Mouse (Mus musculus): ENCODE measurements around the gene Fgfr2. TPM values are rescaled to one million over a fixed set of nuclear protein-coding genes. Genes with fewer than 3 reads are reported as not detected.
"Not testable (repeated sequence)": the region's sequence is repeated elsewhere in the genome, so short reads cannot be mapped to it uniquely, and the experiment has no call there.

The Fgfr2 gene
- total RNA-seq, 2 experiments from 2014 or later: 28.8 to 29.4 TPM

DNA sequence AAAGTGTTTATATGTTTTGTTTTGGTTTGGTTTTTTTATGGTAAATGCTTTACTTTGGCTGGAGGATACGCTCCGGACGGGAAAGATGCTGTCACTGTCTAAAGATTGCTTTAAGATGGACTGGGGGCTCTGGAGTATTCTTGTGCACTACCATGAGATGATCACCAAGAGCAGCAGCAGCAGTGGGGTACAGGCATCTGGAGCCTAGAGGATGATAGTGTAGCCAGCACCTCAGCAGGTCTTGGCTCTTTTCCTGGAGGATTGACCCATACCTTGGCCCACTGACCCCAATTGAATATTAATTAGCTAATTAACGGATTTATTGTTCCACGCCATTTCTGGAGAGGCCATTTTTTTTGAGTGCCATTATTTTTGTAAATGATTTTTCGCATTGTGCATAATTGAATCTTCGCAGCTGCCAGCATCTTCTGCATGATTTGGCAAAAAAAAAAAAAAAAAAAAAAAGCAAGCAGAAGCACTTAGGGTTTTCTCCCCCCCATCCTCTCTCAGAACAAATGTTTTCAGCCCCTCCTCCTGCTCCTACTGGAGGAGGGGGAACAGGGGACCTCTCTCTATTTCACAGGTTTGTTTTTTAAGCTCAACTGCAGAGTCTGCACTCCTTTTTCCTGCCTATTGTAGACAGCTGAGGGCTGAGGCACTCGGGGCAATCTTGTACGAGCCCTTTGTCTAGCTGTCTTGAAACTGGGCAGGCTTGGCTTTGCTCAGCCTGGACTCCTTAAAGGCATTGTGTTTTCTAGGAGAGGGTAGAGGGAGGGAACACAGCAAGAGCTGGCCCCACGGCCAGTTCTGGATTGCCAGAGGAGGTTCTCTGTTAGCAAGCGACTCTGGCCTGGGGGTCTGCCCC is 2529.5 kb downstream of the Fgfr2 start:
- DNase-seq (ENCODE audit: extremely low spot score in 1 of 2, low spot score in 2 of 2); intact Hi-C loops (cut with DNase I): not testable (repeated sequence)

DNA sequence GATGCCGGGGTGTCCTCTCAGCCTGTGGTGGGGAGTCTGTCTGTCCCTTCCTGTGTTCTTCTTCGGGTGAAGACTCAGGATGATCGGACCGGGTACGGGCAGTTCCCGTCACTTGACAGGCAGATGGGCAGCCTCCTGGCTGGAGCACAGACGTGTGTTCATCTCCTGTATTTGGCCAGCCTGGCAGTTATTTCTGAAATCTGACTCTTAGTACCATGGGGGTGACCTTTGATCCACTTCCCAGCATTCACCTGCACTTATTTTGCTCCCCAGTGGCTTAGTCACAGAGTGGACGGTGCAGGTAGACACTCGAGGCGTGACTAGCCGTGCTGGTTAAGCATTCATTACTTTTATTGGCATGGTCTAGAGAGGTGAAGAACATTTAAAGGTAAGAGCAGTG is 2530.2 kb downstream of the Fgfr2 start:
- DNase-seq (ENCODE audit: extremely low spot score in 1 of 2, low spot score in 2 of 2); intact Hi-C loops (cut with DNase I): not testable (repeated sequence)

DNA sequence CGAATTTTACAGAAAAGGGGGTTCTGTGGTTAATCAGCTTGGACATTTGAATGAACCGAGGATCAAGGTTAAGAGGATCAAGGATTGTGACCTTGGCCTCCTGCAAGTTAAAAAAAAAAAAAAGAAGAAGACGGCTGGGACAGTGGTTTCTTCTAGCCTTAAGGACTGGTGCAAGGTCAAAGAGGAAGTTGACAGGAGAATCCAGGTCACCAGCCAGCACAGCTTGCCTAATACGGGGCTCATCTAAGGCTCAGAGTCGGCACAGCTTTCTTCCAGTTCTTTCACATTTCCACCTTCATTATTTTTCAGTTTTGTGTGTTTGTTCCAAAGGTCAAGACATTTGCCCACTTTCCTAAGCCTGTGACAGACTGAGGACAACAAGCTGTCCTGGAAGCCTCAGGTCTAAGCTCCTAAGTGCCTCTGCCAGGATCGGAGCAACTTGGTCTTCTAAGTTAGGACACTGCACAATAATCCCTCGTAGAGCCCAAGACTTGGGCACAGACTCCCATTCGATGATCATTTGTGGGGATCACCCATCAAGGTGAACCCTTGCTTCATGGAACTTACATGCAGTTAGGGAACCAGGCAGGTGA is 2532.2 kb downstream of the Fgfr2 start:
- DNase-seq (ENCODE audit: extremely low spot score in 1 of 2, low spot score in 2 of 2): no peak

DNA sequence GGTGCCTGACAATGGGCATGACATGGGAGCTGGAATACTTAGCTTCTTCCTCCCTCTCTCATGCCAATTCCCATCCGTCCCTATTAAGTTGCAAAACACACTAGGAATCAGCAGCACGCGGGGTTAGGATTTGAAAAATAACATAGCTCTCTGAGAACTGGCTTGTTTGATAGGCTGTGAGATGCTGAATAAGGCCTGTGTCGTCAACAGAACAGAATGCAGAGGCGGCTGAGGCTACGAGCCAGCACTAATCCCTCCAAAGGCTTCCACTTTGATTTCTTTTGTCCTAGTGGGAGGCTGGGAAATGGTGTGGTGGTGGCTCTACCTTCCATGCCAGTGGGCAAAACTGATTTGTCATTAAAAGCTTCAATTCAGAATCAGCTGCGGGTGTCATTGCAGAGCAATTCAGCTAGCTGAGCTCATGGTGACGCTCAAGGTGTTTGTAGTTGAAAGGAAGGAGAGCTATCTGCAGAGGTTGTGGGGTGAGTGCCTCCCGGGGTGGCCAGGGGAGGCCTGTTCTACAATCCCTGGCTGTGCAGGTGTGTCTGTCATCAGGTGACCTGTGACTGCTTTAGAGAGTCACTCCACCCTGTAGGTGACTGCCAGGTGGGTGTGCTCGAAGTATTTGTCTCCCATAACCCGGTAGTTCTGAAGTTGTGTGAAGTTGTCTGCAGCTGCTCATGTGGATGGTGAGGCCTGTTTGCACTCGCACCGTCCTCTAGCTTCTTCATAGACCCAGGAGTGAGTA is 2532.9 kb downstream of the Fgfr2 start:
- no peak for DNase-seq (ENCODE audit: extremely low spot score in 1 of 2, low spot score in 2 of 2)
- intact Hi-C loops (cut with DNase I): no loop called here

More for the DNA sequence above, 2532.2 kb downstream of the Fgfr2 start:
- intact Hi-C loops (cut with DNase I): no loop called here

DNA sequence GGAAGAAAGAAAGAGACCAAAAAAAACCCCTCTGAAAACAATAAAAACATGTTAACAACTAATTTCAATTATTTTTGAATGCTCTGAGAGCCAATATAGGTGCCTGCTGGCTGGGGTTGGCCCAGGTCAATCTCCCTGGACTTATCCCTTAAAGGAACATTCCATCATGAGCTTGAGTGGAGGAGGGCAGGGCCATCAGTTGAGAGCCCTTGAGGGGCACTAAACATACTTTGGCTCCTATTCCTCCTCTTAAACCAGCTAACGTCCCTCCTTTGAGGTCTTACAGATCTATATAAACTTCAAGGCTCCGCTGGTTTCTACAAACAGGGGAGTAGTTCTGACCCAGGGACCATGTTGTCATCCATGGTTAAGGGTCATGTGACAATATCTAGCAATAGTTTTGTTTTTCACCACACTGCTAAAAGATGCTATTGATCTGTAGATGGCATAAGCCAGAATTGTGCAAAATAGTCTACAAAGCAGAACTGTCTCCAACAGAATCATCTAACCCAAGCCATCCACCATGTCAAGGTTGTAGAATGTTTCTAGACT is 2536.6 kb downstream of the Fgfr2 start:
- intact Hi-C loops (cut with DNase I): no loop called here
- no peak for DNase-seq (ENCODE audit: extremely low spot score in 1 of 2, low spot score in 2 of 2)

DNA sequence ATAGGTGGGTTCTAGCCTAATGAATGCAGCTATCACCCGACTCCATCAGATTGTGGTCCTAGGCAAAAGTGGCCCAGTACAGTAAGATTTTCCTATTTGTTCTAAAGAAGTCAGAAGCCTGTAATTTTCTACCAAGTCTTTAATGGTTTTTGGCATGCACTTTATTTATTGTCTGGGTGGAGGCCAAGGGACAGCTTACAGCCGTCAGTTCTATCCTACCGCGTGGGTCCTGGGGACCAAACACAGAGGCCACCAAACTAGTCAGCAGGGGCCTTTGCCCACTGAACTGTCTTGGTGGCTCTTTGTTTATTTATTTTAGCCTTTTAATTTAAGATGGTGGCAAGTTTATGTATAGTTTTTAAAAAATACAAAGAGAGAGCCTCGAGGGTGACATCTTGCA is 2544.5 kb downstream of the Fgfr2 start:
- DNase-seq (ENCODE audit: extremely low spot score in 1 of 2, low spot score in 2 of 2): no peak
- intact Hi-C loops (cut with DNase I): no loop called here

DNA sequence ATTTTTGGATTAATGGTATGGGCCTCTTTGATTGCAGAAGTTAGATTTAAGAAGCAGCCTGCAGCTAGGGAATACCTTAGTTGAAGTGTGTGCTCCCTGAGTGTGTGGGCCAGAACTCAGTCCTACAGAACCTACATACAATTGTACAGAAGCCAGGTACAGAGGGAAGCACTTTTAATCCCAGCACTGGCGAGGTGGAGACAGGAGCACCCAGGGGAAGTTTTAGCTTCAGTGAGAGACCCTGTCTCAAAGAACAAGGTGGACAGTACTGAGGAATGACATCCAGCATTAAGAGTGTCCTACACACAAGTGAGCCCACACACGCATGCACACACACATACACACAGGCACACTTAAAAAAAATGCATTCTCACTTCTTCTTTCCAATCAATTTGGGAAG is 2545.1 kb downstream of the Fgfr2 start:
- intact Hi-C loops (cut with DNase I): no loop called here
- DNase-seq (ENCODE audit: extremely low spot score in 1 of 2, low spot score in 2 of 2): no peak

DNA sequence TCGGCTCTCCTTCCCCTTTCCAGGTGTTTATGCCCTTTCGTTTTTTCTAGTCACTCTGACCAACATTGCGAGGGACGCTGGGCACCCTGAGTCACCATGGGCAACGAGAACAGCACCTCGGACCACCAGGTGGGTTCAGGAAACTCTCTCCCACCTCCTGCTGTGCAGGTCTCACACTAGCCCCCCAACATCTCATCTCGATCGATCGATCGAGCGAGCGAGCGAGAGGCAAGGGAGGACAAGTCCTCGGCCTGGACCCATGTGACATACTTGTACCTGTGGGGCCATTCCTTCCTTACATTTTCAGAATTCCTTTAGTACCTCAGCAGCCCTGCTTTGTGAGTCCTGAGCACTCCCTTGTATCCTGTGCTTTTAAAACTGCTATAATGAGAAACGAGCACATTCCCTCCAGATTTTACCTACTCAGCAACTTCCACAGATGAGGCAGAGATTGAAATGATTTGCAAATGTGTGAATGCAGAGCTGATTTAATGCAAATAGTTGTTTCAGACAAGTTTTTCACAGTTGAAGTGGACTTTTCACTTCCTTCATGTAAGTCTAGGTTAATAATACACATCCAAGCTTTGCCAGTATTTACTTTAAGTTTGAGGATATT is 2545.7 kb downstream of the Fgfr2 start, which contains the start of gene Tacc2:
Gene Tacc2 (plus strand): TSS at position 51 of the 616 bp plus-strand sequence.
- intact Hi-C loops (cut with DNase I): no loop called here

DNA sequence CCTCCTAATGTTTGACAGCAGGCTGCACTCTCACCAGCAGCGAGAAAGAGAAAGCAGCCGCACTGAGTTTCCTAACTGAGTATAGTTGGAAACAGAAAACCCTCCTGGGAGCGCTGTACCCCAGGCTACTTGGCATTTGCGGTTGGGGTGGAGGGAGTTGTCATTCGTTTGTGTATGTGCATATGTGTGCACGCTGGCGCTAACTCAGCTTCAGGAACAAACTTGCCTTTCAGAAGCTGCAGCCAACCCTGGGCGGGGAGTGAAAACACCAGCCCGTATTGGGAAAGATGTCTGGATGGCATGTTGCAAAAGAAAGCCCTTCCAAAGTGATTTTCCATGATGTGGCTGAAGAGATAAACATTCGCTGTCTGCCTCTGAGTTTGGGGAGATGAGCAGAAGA is 2546.2 kb downstream of the Fgfr2 start:
- intact Hi-C loops (cut with DNase I): no loop called here

More for the DNA sequence above, 2545.7 kb downstream of the Fgfr2 start, which contains the start of gene Tacc2:
- DNase-seq (ENCODE audit: extremely low spot score in 1 of 2, low spot score in 2 of 2): no peak

DNA sequence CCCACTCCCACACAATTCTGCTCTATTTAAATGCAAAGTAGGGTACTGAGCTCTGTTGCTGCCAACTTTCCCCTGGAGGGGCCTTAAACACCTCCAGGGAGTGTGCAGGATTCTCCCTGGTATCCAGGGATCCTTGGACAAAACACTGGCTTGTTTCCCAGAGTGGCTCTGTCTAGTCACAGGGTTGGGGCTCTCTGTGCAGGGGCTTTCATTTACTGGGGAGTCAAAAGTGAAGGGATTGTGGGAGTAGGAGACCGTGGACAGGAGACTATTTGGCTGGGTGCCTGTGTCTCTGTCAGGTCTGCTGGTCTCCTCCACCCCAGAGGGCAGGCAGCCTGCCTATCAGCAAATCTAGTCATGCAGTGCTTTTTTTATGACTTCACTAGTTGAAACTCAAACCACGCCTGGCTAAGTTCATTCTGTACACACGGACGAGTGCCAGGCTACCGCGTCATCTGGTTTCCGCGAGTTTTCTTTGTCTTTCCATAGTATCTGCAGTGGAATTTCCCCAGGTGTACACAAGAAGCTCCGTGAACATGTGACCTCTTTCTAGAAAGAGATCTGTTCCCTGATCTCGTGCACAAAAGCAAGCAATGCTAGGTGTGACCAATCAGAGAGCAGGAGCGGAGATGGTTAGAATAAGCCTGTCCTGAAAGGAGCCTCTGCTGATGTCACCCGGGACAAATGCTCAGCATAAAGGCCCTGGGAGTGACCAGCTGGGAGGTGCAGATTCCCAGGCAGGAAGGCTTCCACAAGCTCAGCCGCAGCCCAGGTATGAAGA is 2548.7 kb downstream of the Fgfr2 start:
- peak in 1 of 2 experiments; percentile 27 for DNase-seq (ENCODE audit: extremely low spot score in 1 of 2, low spot score in 2 of 2)
- intact Hi-C loops (cut with DNase I): no loop called here

More for the DNA sequence above, 2546.2 kb downstream of the Fgfr2 start:
- DNase-seq (ENCODE audit: extremely low spot score in 1 of 2, low spot score in 2 of 2): no peak

DNA sequence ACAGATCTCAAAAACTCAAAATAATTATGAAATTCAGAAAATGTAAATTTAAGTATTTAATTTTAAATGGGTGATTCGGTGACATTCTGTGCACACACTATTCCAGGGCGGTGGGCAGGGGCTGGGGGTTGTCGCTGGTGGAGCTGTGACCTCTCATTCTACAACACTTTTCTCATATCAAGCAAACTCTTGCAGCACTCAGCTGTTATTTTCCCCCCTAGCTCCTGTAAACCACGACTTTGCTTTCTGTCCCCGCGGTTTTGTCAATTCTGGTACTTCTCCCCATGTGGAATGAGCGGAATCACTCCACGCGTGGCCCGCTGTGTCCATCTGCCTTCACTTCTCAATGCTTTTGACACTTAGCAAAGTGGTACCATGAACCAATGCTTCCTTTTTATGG is 2549.4 kb downstream of the Fgfr2 start:
- DNase-seq (ENCODE audit: extremely low spot score in 1 of 2, low spot score in 2 of 2): no peak
- intact Hi-C loops (cut with DNase I): no loop called here

DNA sequence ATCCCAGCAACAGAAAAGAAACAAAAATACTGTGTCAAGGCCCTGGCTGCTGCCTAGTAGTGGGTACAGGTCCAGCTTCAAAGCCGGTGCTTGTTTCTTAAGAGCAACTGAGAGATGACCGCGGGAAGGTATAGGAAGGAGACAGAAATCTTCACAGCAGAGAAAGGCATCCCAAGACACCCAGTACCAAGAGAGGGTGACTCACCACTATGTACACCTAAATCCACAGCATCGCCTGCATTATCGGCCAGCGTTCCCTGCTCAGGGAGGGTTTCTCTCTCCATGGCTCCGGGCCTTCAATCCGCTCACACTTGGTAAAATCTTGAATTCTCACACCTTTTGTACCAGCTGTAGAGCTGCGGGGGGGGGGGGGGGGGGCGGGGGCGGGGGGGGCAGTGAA is 2550.3 kb downstream of the Fgfr2 start, which contains the start of gene Nsmce4a:
Gene Nsmce4a (minus strand): TSS at position 298 of the 400 bp plus-strand sequence.
- no peak for DNase-seq (ENCODE audit: extremely low spot score in 1 of 2, low spot score in 2 of 2)
- intact Hi-C loops (cut with DNase I): no loop called here

DNA sequence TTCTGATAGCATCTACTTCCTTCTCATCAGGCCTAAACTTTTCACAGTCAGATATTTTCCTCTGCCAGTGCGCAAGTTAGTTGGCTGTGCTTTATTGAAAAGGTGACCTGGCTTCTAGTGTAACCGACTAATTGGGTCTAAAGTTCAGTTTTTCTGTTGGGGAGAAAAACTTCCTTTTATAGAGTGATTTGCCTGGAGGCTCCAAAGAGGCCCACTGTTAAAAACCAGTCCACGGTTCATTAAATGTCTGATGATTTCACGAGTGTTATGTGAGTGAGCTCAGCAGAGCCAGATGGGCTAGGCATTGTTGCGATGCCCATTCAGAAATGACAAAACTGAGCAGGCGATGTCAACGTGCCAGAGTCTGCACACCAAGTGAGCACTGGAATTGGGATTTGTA is 2552.7 kb downstream of the Fgfr2 start:
- intact Hi-C loops (cut with DNase I): no loop called here
- no peak for DNase-seq (ENCODE audit: extremely low spot score in 1 of 2, low spot score in 2 of 2)

DNA sequence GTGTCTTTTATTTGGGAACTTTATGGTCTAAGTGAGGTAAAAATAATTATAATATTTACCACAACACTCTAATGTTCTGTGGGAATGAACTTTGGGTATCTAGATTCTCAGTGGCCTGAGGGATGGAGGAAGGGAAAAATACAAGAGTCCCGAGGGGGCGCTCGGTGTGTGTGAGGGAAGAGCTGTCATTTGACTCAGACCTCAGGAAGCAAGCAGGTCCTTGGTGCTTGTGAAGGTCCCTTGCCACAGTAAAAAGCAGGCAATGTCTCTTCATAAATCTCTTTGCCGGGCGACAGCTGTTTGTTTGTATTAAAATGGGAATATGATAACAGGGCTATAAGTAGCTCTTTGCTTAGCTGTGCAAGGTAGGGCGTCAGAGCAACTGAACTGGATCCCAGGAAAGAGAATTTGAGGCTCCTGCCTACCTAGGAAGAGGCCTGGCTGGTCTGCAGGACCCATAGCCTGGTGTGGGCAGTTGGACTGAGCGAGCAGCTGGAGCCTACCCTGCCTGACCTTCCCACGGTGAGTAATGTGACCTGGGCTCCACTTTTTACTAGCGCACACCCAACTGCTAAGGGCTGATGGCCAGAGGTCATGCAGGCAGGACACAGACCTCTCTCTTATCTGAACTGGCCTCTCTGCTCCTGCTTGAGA is 2554.2 kb downstream of the Fgfr2 start:
- intact Hi-C loops (cut with DNase I): no loop called here
- no peak for DNase-seq (ENCODE audit: extremely low spot score in 1 of 2, low spot score in 2 of 2)

DNA sequence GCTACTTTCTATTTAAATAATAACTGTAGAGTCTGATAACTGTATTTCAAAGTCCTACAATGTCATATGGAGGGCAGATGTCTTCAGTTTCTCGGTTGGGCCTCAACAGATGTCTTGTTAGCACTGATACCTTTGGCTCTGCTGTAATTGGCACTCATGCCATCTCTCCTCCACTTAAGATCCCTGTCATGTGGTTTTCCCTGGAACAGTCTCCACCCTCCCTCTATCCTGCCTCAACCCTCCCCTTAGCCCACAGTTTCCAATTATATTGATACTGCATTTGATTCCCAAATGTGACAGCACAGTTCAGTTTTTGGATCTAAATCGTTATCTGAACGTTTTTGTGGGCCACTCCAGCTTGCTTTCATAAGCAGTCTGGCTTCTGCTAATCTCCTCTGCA is 2558.6 kb downstream of the Fgfr2 start:
- intact Hi-C loops (cut with DNase I): no loop called here
- DNase-seq (ENCODE audit: extremely low spot score in 1 of 2, low spot score in 2 of 2): no peak

DNA sequence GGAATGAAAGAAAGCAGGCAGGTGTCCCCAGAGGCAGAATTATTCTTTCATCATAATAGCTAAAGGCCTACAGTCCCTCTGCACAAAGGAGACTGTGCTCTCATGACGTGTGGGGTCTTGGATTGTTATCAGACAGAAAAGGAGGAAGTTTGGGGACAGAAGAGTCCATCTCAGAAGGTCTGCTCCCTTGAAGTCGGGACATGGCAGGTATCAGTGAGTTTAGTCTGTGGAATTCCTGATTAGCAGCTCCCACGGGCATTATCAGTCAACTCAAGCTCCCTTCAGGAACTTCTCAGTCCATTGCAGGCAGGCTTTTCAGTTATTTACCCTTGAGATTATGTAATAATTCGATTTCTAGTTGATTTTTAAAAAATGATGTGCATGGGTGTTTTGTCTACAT is 2559.3 kb downstream of the Fgfr2 start:
- intact Hi-C loops (cut with DNase I): no loop called here
- no peak for DNase-seq (ENCODE audit: extremely low spot score in 1 of 2, low spot score in 2 of 2)

DNA sequence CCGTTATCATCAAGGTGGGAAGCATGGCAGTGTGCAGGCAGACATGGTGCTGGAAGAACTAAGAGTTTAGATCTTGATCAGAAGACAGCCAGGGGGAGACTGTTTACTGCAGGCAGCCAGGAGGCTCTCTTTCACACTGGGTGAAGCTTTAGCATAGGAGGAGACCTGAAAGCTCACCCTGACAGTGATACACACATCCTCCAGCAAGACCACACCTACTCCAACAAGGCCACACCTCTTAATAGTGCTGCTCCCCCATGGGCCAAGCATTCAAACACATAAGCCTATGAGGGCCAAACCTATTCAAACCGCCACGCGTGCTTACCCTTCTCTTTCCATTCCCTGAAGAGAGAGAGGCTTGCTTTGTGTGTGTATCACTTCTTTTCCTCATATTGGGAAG is 2559.9 kb downstream of the Fgfr2 start:
- DNase-seq (ENCODE audit: extremely low spot score in 1 of 2, low spot score in 2 of 2): no peak
- intact Hi-C loops (cut with DNase I): no loop called here

DNA sequence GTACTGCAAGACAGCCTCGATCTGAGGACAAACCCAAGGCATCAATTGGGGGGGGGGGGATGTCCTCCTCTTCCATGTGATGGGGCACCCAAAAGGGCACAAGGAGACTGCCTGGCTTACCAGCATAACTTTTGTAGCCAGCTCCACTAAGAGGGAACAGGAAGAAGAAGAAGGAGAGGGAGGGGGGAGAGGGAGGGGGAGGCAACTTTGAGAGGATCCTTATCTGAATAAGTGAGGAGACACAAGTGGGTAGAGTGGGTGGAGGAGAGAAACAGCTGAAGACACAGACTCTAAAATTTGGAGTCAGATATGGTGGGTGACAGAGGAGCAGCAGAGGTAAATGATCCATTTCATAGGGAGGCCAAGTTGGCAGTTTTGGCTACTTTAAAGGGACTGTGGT is 2562.2 kb downstream of the Fgfr2 start:
- DNase-seq (ENCODE audit: extremely low spot score in 1 of 2, low spot score in 2 of 2): no peak
- intact Hi-C loops (cut with DNase I): no loop called here
